Mouse (Mus musculus) cortical plate, adult 2 months (tissue): ENCODE measurements around the gene Uqcrq.

Experiments used
- CTCF ChIP-seq: fragments of 200-500 bp; IDR thresholded peaks from 2 replicates; pipeline ENCODE4 v1.5.1; 2011; ENCODE audit warnings: mild to moderate bottlenecking, control low read depth, low read length; ENCODE audit not compliant: insufficient read depth; ENCODE audit errors: extremely low read depth
- POLR2A ChIP-seq: fragments of 200-500 bp; IDR thresholded peaks from 2 replicates; pipeline ENCODE4 v1.6.1; 2011; ENCODE audit warnings: mild to moderate bottlenecking, low read length, control low read depth; ENCODE audit not compliant: insufficient read depth; ENCODE audit errors: extremely low read depth

GRCm38 (mm10) chr11:53411738-53412137 is 18.9 kb downstream of the Uqcrq start:
- no peak for TF ChIP-seq POLR2A
- peak; percentile 54; the same call in 1 of the 2 replicates for TF ChIP-seq CTCF
